Mouse (Mus musculus) right cerebral cortex, adult 18-20 months (tissue): ENCODE measurements around the gene Cwf19l2.
A peak's percentile ranks its signal among the peaks of the same experiment; 100 is the strongest.
"Not testable (repeated sequence)": the region's sequence is repeated elsewhere in the genome, so short reads cannot be mapped to it uniquely, and the experiment has no call there.

Experiments used
- DNase-seq: peaks from one replicate; pipeline ENCODE4 v3.0.0; 2022; ENCODE audit warnings: mixed read lengths

The Cwf19l2 gene

GRCm38 (mm10) chr9:3403251-3404208 is at the start of gene Cwf19l2:
TSS of gene Cwf19l2 (plus strand) at chr9:3403592.
- peak; percentile 89 for DNase-seq

GRCm38 (mm10) chr9:3376323-3376722 is 27.1 kb upstream of the Cwf19l2 start:
- DNase-seq, result not testable (repeated sequence)

GRCm38 (mm10) chr9:3404372-3404771 is 980 bp downstream of the Cwf19l2 start:
- peak; percentile 37 for DNase-seq

GRCm38 (mm10) chr9:3439555-3440300 is 36.3 kb downstream of the Cwf19l2 start:
- DNase-seq, result not testable (repeated sequence)

GRCm38 (mm10) chr9:3471897-3472296 is 68.5 kb downstream of the Cwf19l2 start:
- DNase-seq, result no peak

- no peak for DNase-seq
These were observed 115.3 kb downstream of the Cwf19l2 start for GRCm38 (mm10) chr9:3518645-3519044.

GRCm38 (mm10) chr9:3519178-3519577 is 115.8 kb downstream of the Cwf19l2 start:
- DNase-seq, result peak; percentile 11

- no peak for DNase-seq
These were observed 117.6 kb downstream of the Cwf19l2 start for GRCm38 (mm10) chr9:3521031-3521430.
